Mouse (Mus musculus) midbrain, embryonic 14.5 days (tissue): Measurements from ENCODE around the gene Phactr2. TPM values are rescaled to one million over a fixed set of nuclear protein-coding genes. Genes with fewer than 3 reads are reported as not detected.
A peak's percentile ranks its signal among the peaks of the same experiment; 100 is the strongest.
"Not testable (repeated sequence)": the region's sequence is repeated elsewhere in the genome, so short reads cannot be mapped to it uniquely, and the experiment has no call there.

Source experiments
- ATAC-seq: fragments of 200-750 bp; cut with Nextera tagmentation; 2 replicates; pipeline ENCODE4 v1.8.0; 2017; ENCODE audit warnings: moderate number of reproducible peaks, moderate library complexity; ENCODE audit not compliant: low FRiP score, low TSS enrichment
- DNase-seq: peaks from one replicate; pipeline ENCODE4 v3.0.0-alpha.2; 2015
- H3K27ac ChIP-seq: fragments of 300-500 bp; sonication (generic); replicated peaks from 2 replicates; pipeline ENCODE4 v1.5.1; 2014; ENCODE audit warnings: mild to moderate bottlenecking, low read depth, low read length, moderate library complexity
- H3K27me3 ChIP-seq: fragments of 300-500 bp; sonication (generic); 2 replicates; pipeline ENCODE4 v1.6.1; 2014; ENCODE audit warnings: low read length, control low read depth, mixed read lengths; ENCODE audit not compliant: control insufficient read depth, insufficient read depth
- H3K36me3 ChIP-seq: fragments of 300-500 bp; sonication (generic); 2 replicates; pipeline ENCODE4 v1.6.1; 2014; ENCODE audit warnings: low read length, control low read depth; ENCODE audit not compliant: control insufficient read depth, insufficient read depth
- H3K4me1 ChIP-seq: fragments of 300-500 bp; sonication (generic); 2 replicates; pipeline ENCODE4 v1.6.1; 2014; ENCODE audit warnings: mild to moderate bottlenecking, antibody characterized with exemption, low read length, control low read depth; ENCODE audit not compliant: control insufficient read depth, insufficient read depth
- H3K4me2 ChIP-seq: fragments of 300-500 bp; sonication (generic); 2 replicates; pipeline ENCODE4 v1.6.1; 2014; ENCODE audit warnings: mild to moderate bottlenecking, low read length, moderate library complexity
- H3K4me3 ChIP-seq: fragments of 300-500 bp; sonication (generic); replicated peaks from 2 replicates; pipeline ENCODE4 v1.5.1; 2014; ENCODE audit warnings: low read depth, low read length
- H3K9ac ChIP-seq: fragments of 300-500 bp; sonication (generic); replicated peaks from 2 replicates; pipeline ENCODE4 v1.6.1; 2014; ENCODE audit warnings: mild to moderate bottlenecking, low read length, moderate library complexity
- H3K9me3 ChIP-seq: fragments of 300-500 bp; sonication (generic); 2 replicates; pipeline ENCODE4 v1.6.1; 2016; ENCODE audit warnings: low read length, control low read depth, mixed read lengths; ENCODE audit not compliant: control insufficient read depth
- WGBS: fragments of 180-500 bp; shearing (Covaris S2); extraction: QIAGEN DNeasy Blood & Tissue Kit; methylation state at CpG from one replicate; pipeline ENCODE4 v1.1.7; 2014; 5-methylcytosine and 5-hydroxymethylcytosine counted together
- polyA plus RNA-seq: library from polyadenylated mRNA; unstranded; fragments of >200 nt; fragmentation: Nextera tagmentation; extraction: Ambion mirVana; gene quantifications from 2 replicates; pipeline ENCODE4 v1.2.1, GENCODE M21; 2014

Gene Phactr2
- polyA plus RNA-seq, 1 experiment from 2014 or later: 6.3 TPM

DNA sequence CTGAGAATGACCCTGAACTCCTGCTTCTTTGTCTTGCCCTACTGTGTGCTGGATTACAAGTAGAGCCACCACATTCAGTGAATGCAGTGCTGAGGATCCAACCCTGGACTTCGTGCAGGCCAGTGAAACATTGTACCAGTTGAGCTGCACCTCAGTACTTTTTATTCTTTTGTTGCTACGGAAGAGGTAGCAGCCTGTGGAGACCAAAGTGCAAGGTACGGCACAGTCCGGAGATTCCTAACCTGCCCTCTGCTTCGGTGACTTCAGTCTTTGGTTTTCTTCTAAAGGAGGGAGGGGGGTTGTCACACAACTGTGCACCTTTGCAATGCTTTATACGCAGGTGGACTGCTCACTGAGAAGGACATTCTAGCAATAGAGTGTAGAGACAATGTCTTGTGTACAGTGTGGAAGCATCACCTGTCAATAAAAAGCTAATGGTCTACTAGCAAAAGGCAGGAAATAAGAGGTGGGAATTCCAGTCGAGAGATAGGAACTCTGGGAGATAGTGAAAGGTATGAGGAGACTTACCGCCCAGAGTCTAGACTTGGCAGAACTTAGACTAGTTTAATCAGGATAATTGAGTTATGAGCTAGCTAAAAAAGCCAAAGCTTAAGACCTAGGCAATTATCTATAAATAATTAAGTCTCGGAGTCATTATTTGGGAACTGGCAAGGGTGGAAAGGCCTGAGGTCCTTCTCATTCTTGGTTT lies 19.9 kb upstream of the Phactr2 start:
- H3K4me2 ChIP-seq: no peak overlapping the region
- no peak overlapping the region for H3K27ac ChIP-seq
- ATAC-seq (no peak; the same call in 1 of the 2 replicates), DNase-seq (no peak)
- no peaks in the 10 kb centered on the region for H3K27me3 ChIP-seq
- no peaks in the 10 kb centered on the region for H3K4me1 ChIP-seq
- WGBS: 92% methylated on average over 9 of the region's 9 CpGs
- H3K36me3 ChIP-seq: no peaks in the 10 kb centered on the region
- no peak overlapping the region for H3K9ac ChIP-seq
- H3K4me3 ChIP-seq: no peak overlapping the region
- H3K9me3 ChIP-seq: no peaks in the 10 kb centered on the region

DNA sequence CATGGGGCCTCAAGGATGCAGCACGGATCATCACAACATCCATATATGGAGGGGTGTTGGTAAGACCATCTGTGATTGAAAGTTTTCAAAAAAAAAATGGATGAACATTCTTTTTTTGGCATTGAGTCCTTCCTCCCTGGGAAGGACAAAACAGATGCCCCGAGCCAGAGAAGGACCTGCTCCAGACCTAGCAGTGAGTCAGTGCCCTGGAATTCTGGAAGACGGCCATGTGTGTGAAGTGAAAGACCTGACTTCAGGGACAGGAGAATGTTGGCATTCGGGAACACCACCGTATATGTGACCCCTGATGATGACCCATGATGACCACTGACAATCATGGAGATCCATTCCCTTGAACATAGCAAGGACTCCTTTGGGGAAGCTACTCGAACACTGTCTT lies 15.5 kb upstream of the Phactr2 start:
- Histone ChIP-seq H3K27me3 (no peaks in the 10 kb centered on the region), H3K27ac (no peak overlapping the region), H3K9ac (no peak overlapping the region), H3K4me2 (no peak overlapping the region), H3K4me1 (no peaks in the 10 kb centered on the region), H3K4me3 (no peak overlapping the region), H3K9me3 (no peaks in the 10 kb centered on the region), H3K36me3 (no peaks in the 10 kb centered on the region)
- ATAC-seq (no peak), DNase-seq (no peak)
- 91% methylated on average over 6 of the region's 6 CpGs for WGBS

DNA sequence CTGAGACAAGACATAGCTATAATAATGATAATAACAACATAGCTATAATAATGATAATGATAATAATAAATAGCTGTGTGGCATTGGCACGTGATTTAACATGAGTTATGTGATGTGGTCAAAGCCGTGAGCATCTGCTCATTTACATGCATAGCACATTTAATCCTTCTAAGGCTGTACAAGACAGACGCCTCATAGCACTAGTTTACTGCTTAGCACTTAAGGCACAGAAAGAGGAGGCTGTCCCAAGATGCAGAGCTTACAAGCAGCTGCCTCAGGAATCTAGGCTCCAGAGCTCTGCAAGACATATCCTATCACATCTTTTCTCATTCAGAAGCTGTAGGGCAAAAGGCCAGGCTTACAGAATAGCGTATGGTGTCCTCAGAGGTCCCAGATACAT lies 11.7 kb upstream of the Phactr2 start:
- no peak overlapping the region for H3K27ac ChIP-seq
- no peaks in the 10 kb centered on the region for H3K4me1 ChIP-seq
- no peaks in the 10 kb centered on the region for H3K27me3 ChIP-seq
- no peaks in the 10 kb centered on the region for H3K9me3 ChIP-seq
- no peak overlapping the region for H3K4me3 ChIP-seq
- H3K9ac ChIP-seq: no peak overlapping the region
- no peaks in the 10 kb centered on the region for H3K36me3 ChIP-seq
- WGBS: 51% methylated on average over 4 of the region's 4 CpGs
- peak; percentile 6 for DNase-seq
- no peak for ATAC-seq
- no peak overlapping the region for H3K4me2 ChIP-seq

DNA sequence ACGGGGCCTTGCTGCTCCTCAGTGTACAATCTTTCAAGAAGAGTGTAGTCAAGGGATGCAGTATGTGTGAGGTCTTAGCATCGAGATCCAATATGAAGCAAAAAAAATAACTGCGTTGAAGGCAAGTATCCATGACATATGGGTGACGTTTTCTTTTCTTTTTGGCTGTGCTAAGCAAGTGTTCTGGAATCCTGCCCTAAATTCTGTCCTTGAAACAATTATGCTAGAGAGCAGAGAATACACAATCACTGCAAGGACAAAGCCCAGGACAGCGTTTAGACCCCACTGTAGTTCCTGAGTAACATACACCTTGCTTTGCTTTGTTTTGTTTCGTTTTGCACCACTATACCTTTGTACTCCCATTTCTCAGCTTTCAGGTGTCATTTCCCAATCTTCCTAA lies 5.1 kb upstream of the Phactr2 start:
- 86% methylated on average over 6 of the region's 6 CpGs for WGBS
- ATAC-seq (no peak), DNase-seq (no peak)
- no peak overlapping the region for H3K4me3 ChIP-seq
- H3K9me3 ChIP-seq: no peaks in the 10 kb centered on the region
- H3K9ac ChIP-seq: no peak overlapping the region
- H3K4me1 ChIP-seq: no peaks in the 10 kb centered on the region
- no peak overlapping the region for H3K27ac ChIP-seq
- no peak overlapping the region for H3K4me2 ChIP-seq
- H3K36me3 ChIP-seq: no peaks in the 10 kb centered on the region
- H3K27me3 ChIP-seq: peaks cover 19% of the 10 kb centered on the region

DNA sequence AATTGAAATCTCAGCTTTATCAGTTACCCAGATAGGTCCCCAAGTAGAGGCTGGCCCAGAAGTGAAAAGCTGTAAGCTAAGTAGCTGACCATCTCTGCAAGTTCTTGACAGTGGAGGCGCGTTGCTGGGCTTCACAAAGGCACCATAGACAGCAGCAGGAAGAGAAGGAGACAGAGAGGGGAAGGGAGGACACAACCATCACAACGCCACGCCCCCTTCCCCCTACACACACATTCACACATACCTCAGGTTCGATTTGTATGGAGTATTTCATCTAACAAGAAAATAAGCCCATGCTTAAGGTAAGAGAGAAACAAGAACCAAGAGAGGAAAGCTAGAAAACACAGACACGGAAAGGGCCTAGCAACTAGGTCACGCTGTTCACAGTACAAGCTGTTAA lies 909 bp upstream of the Phactr2 start:
- no peak overlapping the region for H3K27ac ChIP-seq
- no peak for ATAC-seq
- H3K4me2 ChIP-seq: peak overlapping the region; percentile 100; the same call in 1 of the 2 replicates
- WGBS: 37% methylated on average over 7 of the region's 7 CpGs
- H3K36me3 ChIP-seq: no peaks in the 10 kb centered on the region
- DNase-seq: no peak
- no peak overlapping the region for H3K9ac ChIP-seq
- H3K27me3 ChIP-seq: peaks cover 38% of the 10 kb centered on the region
- no peak overlapping the region for H3K4me3 ChIP-seq
- no peaks in the 10 kb centered on the region for H3K4me1 ChIP-seq
- H3K9me3 ChIP-seq: no peaks in the 10 kb centered on the region

DNA sequence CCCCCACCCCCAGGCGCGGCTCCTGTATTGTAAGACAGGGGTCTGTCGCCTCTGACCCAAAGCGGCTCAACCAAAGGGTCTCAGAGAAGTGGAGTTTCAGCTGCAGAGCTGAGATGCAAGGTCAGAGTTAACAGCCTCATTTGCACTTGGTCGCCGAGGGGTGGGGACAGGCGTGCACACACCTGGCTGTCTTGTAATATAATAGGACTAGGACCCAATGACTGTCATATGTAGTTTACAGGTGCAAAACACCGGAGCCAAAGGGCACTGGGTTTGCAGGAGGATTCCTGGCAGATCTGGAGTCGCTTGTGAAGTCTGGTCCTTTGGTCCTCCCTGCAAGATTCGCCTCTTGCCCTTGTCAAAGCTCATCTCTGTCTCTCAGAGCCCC lies 350 bp upstream of the Phactr2 start:
- WGBS: 7% methylated on average over 10 of the region's 10 CpGs
- Histone ChIP-seq H3K4me3 (peak overlapping the region; percentile 68), H3K4me2 (peak overlapping the region; percentile 100), H3K36me3 (no peaks in the 10 kb centered on the region), H3K27me3 (peaks cover 38% of the 10 kb centered on the region), H3K9ac (peak overlapping the region; percentile 69), H3K9me3 (no peaks in the 10 kb centered on the region), H3K4me1 (no peaks in the 10 kb centered on the region), H3K27ac (no peak overlapping the region)
- ATAC-seq: no peak; the same call in 1 of the 2 replicates
- peak; percentile 31 for DNase-seq

DNA sequence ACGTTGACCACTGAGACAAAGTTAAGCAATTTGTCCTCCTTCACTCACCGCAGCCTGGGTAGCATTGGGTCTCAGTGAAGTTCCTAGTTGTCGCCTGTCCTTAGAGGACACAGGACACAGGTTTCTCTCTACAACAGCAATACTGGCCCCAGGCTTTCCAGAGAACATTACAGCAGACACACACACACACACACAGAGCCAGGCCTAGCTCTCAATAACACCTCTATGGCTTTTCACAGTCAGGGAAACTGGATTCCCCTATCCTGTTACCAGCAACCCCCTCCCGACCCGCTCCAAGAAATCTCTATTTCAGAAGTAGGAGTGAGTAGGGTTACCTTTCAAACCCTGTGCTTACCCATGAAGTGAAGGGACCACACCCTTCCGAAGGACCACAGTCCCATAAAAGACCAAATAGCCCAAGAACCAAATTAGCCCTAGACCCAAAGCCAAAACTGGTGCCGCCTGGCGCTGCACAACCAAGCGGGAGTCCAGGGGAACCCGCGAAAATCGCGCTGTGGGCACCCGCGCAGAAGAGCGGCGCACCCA lies 852 bp downstream of the Phactr2 start:
- Histone ChIP-seq H3K4me1 (no peaks in the 10 kb centered on the region), H3K9ac (peak overlapping the region; percentile 69), H3K9me3 (no peaks in the 10 kb centered on the region), H3K36me3 (no peaks in the 10 kb centered on the region), H3K27me3 (peaks cover 38% of the 10 kb centered on the region), H3K27ac (no peak overlapping the region), H3K4me2 (peak overlapping the region; percentile 100), H3K4me3 (peak overlapping the region; percentile 68)
- peak; percentile 11; the same call in 1 of the 2 replicates for ATAC-seq
- WGBS: 15% methylated on average over 17 of the region's 17 CpGs
- DNase-seq: peak; percentile 3

DNA sequence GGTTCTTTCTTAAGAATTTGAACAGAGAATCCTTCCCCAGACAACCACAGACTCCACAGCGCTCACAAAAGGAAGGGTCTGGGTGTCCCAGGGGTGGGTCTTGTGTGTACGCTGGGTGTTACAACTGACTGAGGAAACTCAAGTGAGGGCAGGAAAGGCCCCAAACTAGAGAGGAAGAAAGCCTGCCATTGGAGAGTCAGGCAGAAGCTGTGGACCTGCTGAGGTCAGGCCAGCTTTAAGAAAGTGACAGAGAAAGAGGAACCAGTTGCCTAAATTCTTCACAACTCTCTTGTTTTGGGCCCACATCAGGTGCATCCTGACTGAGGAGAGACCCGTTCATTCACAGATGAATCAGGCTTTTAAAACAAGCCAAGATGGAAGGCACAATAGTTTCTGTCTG lies 4.0 kb downstream of the Phactr2 start:
- peaks cover 28% of the 10 kb centered on the region for H3K27me3 ChIP-seq

DNA sequence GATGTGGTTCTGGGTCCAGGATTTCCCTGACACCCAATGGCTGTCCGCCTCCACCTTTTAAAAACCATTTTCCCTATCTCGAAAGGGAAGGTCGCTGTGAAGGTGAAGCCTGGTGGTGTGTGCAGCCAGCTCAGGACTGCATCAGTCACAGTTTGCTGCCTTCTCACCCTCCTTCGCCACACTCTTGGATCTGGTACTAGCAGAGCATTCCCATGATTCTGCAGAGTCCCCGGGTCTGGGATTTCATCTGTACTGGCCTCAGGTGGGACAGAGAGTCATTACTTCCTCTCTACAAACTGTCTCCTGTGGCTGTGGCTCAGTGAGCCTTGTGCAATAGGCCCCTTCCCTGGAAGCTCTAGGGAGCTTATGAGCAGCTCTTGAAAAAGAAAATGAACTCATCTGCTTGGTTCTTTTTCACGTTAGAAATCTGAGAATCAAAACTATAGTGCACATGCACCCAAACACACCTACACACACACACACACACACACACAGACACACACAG lies 6.1 kb downstream of the Phactr2 start:
- H3K4me1 ChIP-seq, H3K36me3 ChIP-seq, H3K9me3 ChIP-seq, H3K9ac ChIP-seq, DNase-seq, H3K4me2 ChIP-seq, H3K27ac ChIP-seq, H3K4me3 ChIP-seq, ATAC-seq, H3K27me3 ChIP-seq: not testable (repeated sequence)
- 87% methylated on average over 6 of the region's 6 CpGs for WGBS

More for the DNA sequence above, 4.0 kb downstream of the Phactr2 start:
- H3K4me3 ChIP-seq: no peak overlapping the region
- H3K27ac ChIP-seq: no peak overlapping the region
- H3K4me1 ChIP-seq: no peaks in the 10 kb centered on the region
- H3K9me3 ChIP-seq: no peaks in the 10 kb centered on the region
- ATAC-seq (no peak), DNase-seq (no peak)
- WGBS: 84% methylated on average over 3 of the region's 3 CpGs
- H3K36me3 ChIP-seq: no peaks in the 10 kb centered on the region
- no peak overlapping the region for H3K9ac ChIP-seq
- no peak overlapping the region for H3K4me2 ChIP-seq
